Mouse (Mus musculus) ovary, postnatal 14 days (tissue): ENCODE measurements around the gene Zfp740.

Source experiments
- DNase-seq: peaks from one replicate; pipeline ENCODE4 v3.0.0; 2022; ENCODE audit warnings: low spot score

Gene Zfp740

GRCm38 (mm10) chr15:102230408-102231321 lies 27.6 kb downstream of the Zfp740 start:
- DNase-seq = no peak

- no peak for DNase-seq
These were observed 28.7 kb downstream of the Zfp740 start, which contains the start of gene Itgb7 for GRCm38 (mm10) chr15:102231748-102232147. Gene Itgb7, minus strand, starts transcription at chr15:102231944.

- DNase-seq = no peak
These were observed 29.7 kb downstream of the Zfp740 start for GRCm38 (mm10) chr15:102232764-102233163.

GRCm38 (mm10) chr15:102233896-102234295 lies 30.8 kb downstream of the Zfp740 start:
- no peak for DNase-seq

- no peak for DNase-seq
These were observed 32.5 kb downstream of the Zfp740 start for GRCm38 (mm10) chr15:102235371-102236027.

GRCm38 (mm10) chr15:102238543-102239259 lies 35.7 kb downstream of the Zfp740 start:
- no peak for DNase-seq

- DNase-seq = peak; percentile 66
These were observed 36.2 kb downstream of the Zfp740 start for GRCm38 (mm10) chr15:102239260-102239590.

- no peak for DNase-seq
These were observed 36.8 kb downstream of the Zfp740 start for GRCm38 (mm10) chr15:102239851-102240250.

GRCm38 (mm10) chr15:102240607-102241006 lies 37.6 kb downstream of the Zfp740 start:
- DNase-seq = no peak

GRCm38 (mm10) chr15:102242404-102243228 lies 39.6 kb downstream of the Zfp740 start:
- DNase-seq = no peak

- DNase-seq = no peak
These were observed 40.5 kb downstream of the Zfp740 start for GRCm38 (mm10) chr15:102243229-102244190.

GRCm38 (mm10) chr15:102244306-102245191 lies 41.5 kb downstream of the Zfp740 start:
- no peak for DNase-seq

- DNase-seq = no peak
These were observed 42.4 kb downstream of the Zfp740 start for GRCm38 (mm10) chr15:102245461-102245881.

- peak; percentile 56 for DNase-seq
These were observed 43.1 kb downstream of the Zfp740 start for GRCm38 (mm10) chr15:102245891-102246741.

- peak; percentile 89 for DNase-seq
These were observed 43.8 kb downstream of the Zfp740 start for GRCm38 (mm10) chr15:102246866-102247251.

- peak; percentile 68 for DNase-seq
These were observed 44.4 kb downstream of the Zfp740 start for GRCm38 (mm10) chr15:102247252-102248130.

- DNase-seq = no peak
These were observed 45.2 kb downstream of the Zfp740 start for GRCm38 (mm10) chr15:102248131-102248811.
